ENCODE assay signal across 8 mouse cellular contexts in genomic region chr5:107900206-107901013, GRCm38 (mm10). TPM values are rescaled to one million over a fixed set of nuclear protein-coding genes. Genes with fewer than 3 reads are reported as not detected.
DNase-seq lines count a peak whose midpoint lies in the region; ATAC-seq and TF ChIP-seq lines count a peak whose summit lies in the region.

TSS of gene Rpl5 (plus strand) at chr5:107900502.

- peak within 1 kb of the TSS; percentile 84 for H3K27ac ChIP-seq in heart, embryonic 11.5 days (ENCODE audit: low read depth, low read length)
- H3K27ac ChIP-seq in kidney, embryonic 16.5 days (ENCODE audit: low read length) = peak within 1 kb of the TSS; percentile 81
- peak within 1 kb of the TSS; percentile 46 for H3K27ac ChIP-seq in liver, adult 2 months (replicated peaks; ENCODE audit: insufficient read depth, low read depth, low read length)

- H3K9ac ChIP-seq in heart, embryonic 11.5 days (ENCODE audit: low read depth, low read length) = peak within 1 kb of the TSS; percentile 94
- peak within 1 kb of the TSS; percentile 97 for H3K9ac ChIP-seq in kidney, embryonic 16.5 days (replicated peaks; ENCODE audit: low read length)
- peak within 1 kb of the TSS; percentile 79 for H3K9ac ChIP-seq in liver, adult 2 months (ENCODE audit: low read depth, low read length)

- 3% methylated on average over 63 of the region's 66 CpGs for WGBS in heart, embryonic 11.5 days (ENCODE audit: insufficient replicate concordance)
- 3% methylated on average over 60 of the region's 66 CpGs for WGBS in kidney, embryonic 16.5 days
- 3% methylated on average over 66 of the region's 66 CpGs for WGBS in liver, adult 2 months

- H3K4me3 ChIP-seq in C2C12 (ENCODE audit: insufficient read depth, poor library complexity, severe bottlenecking) (peak within 1 kb of the TSS; percentile 96), myocyte (peak within 1 kb of the TSS; percentile 90)
- H3K4me3 ChIP-seq in erythroblast, embryonic 14.5 days (replicated peaks) = peak within 1 kb of the TSS; percentile 100
- peak within 1 kb of the TSS; percentile 76 for H3K4me3 ChIP-seq in heart, embryonic 11.5 days (ENCODE audit: low read depth, low read length)
- peak within 1 kb of the TSS; percentile 95 for H3K4me3 ChIP-seq in kidney, embryonic 16.5 days (ENCODE audit: low read length)
- H3K4me3 ChIP-seq in liver, adult 2 months (ENCODE audit: insufficient read depth, low read depth, low read length) = peak within 1 kb of the TSS; percentile 77

- H3K36me3 ChIP-seq in C2C12 (ENCODE audit: control insufficient read depth, insufficient read depth) = peaks cover 43% of the 10 kb centered on the region
- H3K36me3 ChIP-seq in erythroblast, embryonic 14.5 days (ENCODE audit: control insufficient read depth) = peaks cover 35% of the 10 kb centered on the region
- peaks cover 19% of the 10 kb centered on the region for H3K36me3 ChIP-seq in heart, embryonic 11.5 days (ENCODE audit: control insufficient read depth, insufficient read depth, low read length)
- peaks cover 31% of the 10 kb centered on the region for H3K36me3 ChIP-seq in kidney, embryonic 16.5 days (ENCODE audit: insufficient read depth, low read length)
- H3K36me3 ChIP-seq in liver, adult 2 months (ENCODE audit: control insufficient read depth, insufficient read depth, low read length) = peaks cover 28% of the 10 kb centered on the region
- peaks cover 26% of the 10 kb centered on the region for H3K36me3 ChIP-seq in myocyte (ENCODE audit: control insufficient read depth, insufficient read depth)
- peaks cover 10% of the 10 kb centered on the region for H3K36me3 ChIP-seq in splenic B cell, adult 2 months (ENCODE audit: control insufficient read depth, insufficient read depth, low read length, poor library complexity, severe bottlenecking)

- peaks cover 40% of the 10 kb centered on the region for H3K79me3 ChIP-seq in C2C12 (ENCODE audit: low read depth)

- peaks cover 51% of the 10 kb centered on the region for H3K79me2 ChIP-seq in C2C12 (ENCODE audit: control insufficient read depth, insufficient read depth)
- H3K79me2 ChIP-seq in liver, adult 2 months (ENCODE audit: control insufficient read depth, insufficient read depth, low read length) = peaks cover 9% of the 10 kb centered on the region; the same call in 1 of the 2 replicates
- H3K79me2 ChIP-seq in myocyte (ENCODE audit: control insufficient read depth, insufficient read depth) = peaks cover 49% of the 10 kb centered on the region

- H3K9me3 ChIP-seq in erythroblast, embryonic 14.5 days (ENCODE audit: control insufficient read depth, low read length) = no peaks in the 10 kb centered on the region
- H3K9me3 ChIP-seq in heart, embryonic 11.5 days (replicated peaks; ENCODE audit: control insufficient read depth, low read length) = no peaks in the 10 kb centered on the region
- H3K9me3 ChIP-seq in kidney, embryonic 16.5 days (ENCODE audit: low read length) = no peaks in the 10 kb centered on the region

- H3K27me3 ChIP-seq in C2C12 (ENCODE audit: control insufficient read depth, insufficient read depth, insufficient read length) (peaks cover 5% of the 10 kb centered on the region), myocyte (ENCODE audit: control insufficient read depth, insufficient read depth, insufficient read length) (no peaks in the 10 kb centered on the region)
- peaks cover 14% of the 10 kb centered on the region for H3K27me3 ChIP-seq in erythroblast, embryonic 14.5 days (ENCODE audit: control insufficient read depth)
- H3K27me3 ChIP-seq in heart, embryonic 11.5 days (ENCODE audit: control insufficient read depth, insufficient read depth, low read length) = no peaks in the 10 kb centered on the region
- no peaks in the 10 kb centered on the region for H3K27me3 ChIP-seq in kidney, embryonic 16.5 days (ENCODE audit: insufficient read depth, low read length)
- no peaks in the 10 kb centered on the region for H3K27me3 ChIP-seq in liver, adult 2 months (ENCODE audit: control insufficient read depth, insufficient read depth, low read length)
- no peaks in the 10 kb centered on the region for H3K27me3 ChIP-seq in splenic B cell, adult 2 months (ENCODE audit: control insufficient read depth, insufficient read depth, low read length, poor library complexity, severe bottlenecking)

- H3K4me1 ChIP-seq in erythroblast, embryonic 14.5 days (ENCODE audit: control insufficient read depth) = peaks cover 32% of the 10 kb centered on the region
- peaks cover 3% of the 10 kb centered on the region; the same call in 1 of the 2 replicates for H3K4me1 ChIP-seq in heart, embryonic 11.5 days (ENCODE audit: control insufficient read depth, insufficient read depth, low read length)
- peaks cover 14% of the 10 kb centered on the region for H3K4me1 ChIP-seq in kidney, embryonic 16.5 days (ENCODE audit: insufficient read depth, low read length)
- H3K4me1 ChIP-seq in liver, adult 2 months (ENCODE audit: control insufficient read depth, insufficient read depth, low read length) = no peaks in the 10 kb centered on the region

- peak; percentile 86 for TF ChIP-seq CTCF in C2C12 (IDR thresholded peaks at IDR 0.05; ENCODE audit: control insufficient read depth, insufficient read depth, insufficient read length)
- TF ChIP-seq CTCF in brain, embryonic 14.5 days (IDR thresholded peaks at IDR 0.05; ENCODE audit: borderline replicate concordance, extremely low read depth, insufficient read depth, insufficient read length) = peak; percentile 99
- TF ChIP-seq CTCF in liver, adult 2 months (IDR thresholded peaks at IDR 0.05; ENCODE audit: low read depth, low read length) = peak; percentile 99

- H3K4me2 ChIP-seq in heart, embryonic 11.5 days = peak within 1 kb of the TSS; percentile 86
- H3K4me2 ChIP-seq in kidney, embryonic 16.5 days (replicated peaks; ENCODE audit: low read depth, low read length) = peak within 1 kb of the TSS; percentile 75
- peak within 1 kb of the TSS; percentile 89 for H3K4me2 ChIP-seq in myocyte (ENCODE audit: low read depth)

- peak; percentile 66; the same call in 1 of the 2 replicates for TF ChIP-seq POLR2A in brain, embryonic 14.5 days (IDR thresholded peaks at IDR 0.05; ENCODE audit: borderline replicate concordance, extremely low read depth, insufficient read depth, insufficient read length, poor library complexity, severe bottlenecking)
- peak; percentile 84; the same call in 1 of the 2 replicates for TF ChIP-seq POLR2A in liver, adult 2 months (IDR thresholded peaks at IDR 0.05; ENCODE audit: extremely low read depth, insufficient read depth, low read length)
- TF ChIP-seq POLR2A in myocyte (IDR thresholded peaks at IDR 0.05; ENCODE audit: insufficient read length, low read depth) = peak; percentile 88

- peak; percentile 98 for DNase-seq in brain, embryonic 14.5 days (ENCODE audit: low read depth)
- DNase-seq in liver, adult 2 months (ENCODE audit: extremely low read depth, low read depth, low spot score) = peak; percentile 91
- peak; percentile 98 for DNase-seq in splenic B cell, adult 2 months (ENCODE audit: low read depth, low spot score)

- H3ac ChIP-seq in C2C12 (ENCODE audit: control insufficient read depth, insufficient read length, low read depth) = peak within 1 kb of the TSS; percentile 91
- peak within 1 kb of the TSS; percentile 89 for H3ac ChIP-seq in myocyte (ENCODE audit: control insufficient read depth, insufficient read length)

- ATAC-seq in heart, embryonic 11.5 days (replicated peaks; ENCODE audit: insufficient number of reproducible peaks, low FRiP score, low TSS enrichment) = peak; percentile 96
- peak; percentile 97 for ATAC-seq in kidney, embryonic 16.5 days (ENCODE audit: low FRiP score, low TSS enrichment)

TF ChIP-seq in C2C12, 6 proteins besides CTCF, POLR2A, EP300 and RAD21:
- TF ChIP-seq MAX (IDR thresholded peaks at IDR 0.05) = peak; percentile 80
- no peak for TF ChIP-seq CEBPB (IDR thresholded peaks at IDR 0.05; ENCODE audit: low read depth)
TF ChIP-seq in C2C12: peak in this region for 1.

TF ChIP-seq in myocyte, 11 proteins besides CTCF, POLR2A, EP300 and RAD21:
- TF ChIP-seq MYOG (IDR thresholded peaks at IDR 0.05; ENCODE audit: control insufficient read depth in 1 of 3, insufficient read depth in 1 of 3, insufficient read length in 2 of 3, low read depth in 2 of 3) = peak in 1 of 3 experiments; percentile 4
- TF ChIP-seq TCF3 (IDR thresholded peaks at IDR 0.05; ENCODE audit: insufficient read length, low read depth) = no peak
- TF ChIP-seq USF1 (IDR thresholded peaks at IDR 0.05; ENCODE audit: low read depth) = no peak
- TF ChIP-seq POLR2AphosphoS2 (IDR thresholded peaks at IDR 0.05; ENCODE audit: insufficient read length, low read depth) = peak; percentile 93
- no peak for TF ChIP-seq REST (IDR thresholded peaks at IDR 0.05; ENCODE audit: insufficient read depth, insufficient read length)
- no peak for TF ChIP-seq TCF12 (IDR thresholded peaks at IDR 0.05; ENCODE audit: insufficient read depth, poor library complexity, severe bottlenecking)
- TF ChIP-seq MAX (IDR thresholded peaks at IDR 0.05; ENCODE audit: low read depth) = peak; percentile 49
TF ChIP-seq in myocyte: peak in this region for 3.

RNA-seq across cellular contexts. Expression of gene Rpl5, which starts in this region (rescaled TPM):
- polyA plus RNA-seq in C2C12 (2012; fragmentation: generic; extraction: Trizol) (161 TPM), myocyte (2012; fragmentation: generic; extraction: Trizol) (207 TPM)
- 155 and 179 TPM in 2 replicates for polyA plus RNA-seq in brain, embryonic 14.5 days (2012; rRNA removed)
- polyA plus RNA-seq in erythroblast, embryonic 14.5 days (2012) = 13.2 and 13.5 TPM in 2 replicates
- 55.2 and 69.9 TPM in 2 replicates for polyA plus RNA-seq in heart, embryonic 11.5 days (2014; fragmentation: Nextera tagmentation; extraction: Ambion mirVana)
- 81.1 and 82.6 TPM in 2 replicates for polyA plus RNA-seq in kidney, embryonic 16.5 days (2015; fragmentation: Nextera tagmentation; extraction: Ambion mirVana)
- 103 and 148 TPM in 2 replicates for total RNA-seq in liver, adult 2 months (2014; rRNA removed)
- 5.9 and 12.7 TPM in 2 replicates for polyA plus RNA-seq in liver, adult 2 months (2012; rRNA removed)

Comparison
In these comparisons a context has a peak if more than half of its experiments do, and no peak if none do; other contexts are left out.
1. Peak in every context shown above with its lines: DNase-seq, ATAC-seq, H3K4me3 ChIP-seq and H3K27ac ChIP-seq.